Mouse (Mus musculus) CD4-positive, CD25-positive, alpha-beta regulatory T cell (primary cell): ENCODE data around the gene Lrfn3. TPM values are rescaled to one million over a fixed set of nuclear protein-coding genes. Genes with fewer than 3 reads are reported as not detected.

Experiments used
- polyA plus RNA-seq: library from polyadenylated mRNA; unstranded; fragments of 100-300 nt; shearing (Covaris generic); gene quantifications from one replicate; pipeline ENCODE4 v1.2.1, GENCODE M21; 2017

Lrfn3 gene
- polyA plus RNA-seq, result not detected

GRCm38 (mm10) chr7:30362652-30363343 is at the start of gene Lrfn3:
Lrfn3 (minus strand) TSS chr7:30362772.

GRCm38 (mm10) chr7:30323795-30324194 is 38.8 kb downstream of the Lrfn3 start, which contains the start of gene Sdhaf1:
Sdhaf1 (minus strand) TSS chr7:30323895.

GRCm38 (mm10) chr7:30321539-30322284 is 40.9 kb downstream of the Lrfn3 start, which contains the start of gene E130208F15Rik:
E130208F15Rik (plus strand) TSS chr7:30321740.

GRCm38 (mm10) chr7:30314721-30315155 is 47.8 kb downstream of the Lrfn3 start, which contains the start of gene Syne4:
Syne4 (plus strand) TSS chr7:30314807.

GRCm38 (mm10) chr7:30308076-30309005 is 54.2 kb downstream of the Lrfn3 start, which contains the start of gene Alkbh6:
Alkbh6 (plus strand) TSS chr7:30308717.

Other genes with a start within 250 kb of the Lrfn3 start
- gene Zfp382, start 240.8 kb downstream of the Lrfn3 start, polyA plus RNA-seq, result 10.2 TPM
- gene Zfp146, start 193.0 kb downstream of the Lrfn3 start, polyA plus RNA-seq, result 32.2 TPM
- 0.49 TPM for gene Cox7a1, start 178.6 kb downstream of the Lrfn3 start, polyA plus RNA-seq
- 72.0 TPM for gene Capns1, start 164.0 kb downstream of the Lrfn3 start, polyA plus RNA-seq
- gene Polr2i, start 130.8 kb downstream of the Lrfn3 start, polyA plus RNA-seq, result 55.5 TPM
- 105 TPM for gene Tbcb, start 130.5 kb downstream of the Lrfn3 start, polyA plus RNA-seq
- gene Ovol3, start 127.0 kb downstream of the Lrfn3 start, polyA plus RNA-seq, result not detected
- gene Thap8, start 82.7 kb downstream of the Lrfn3 start, polyA plus RNA-seq, result 0.39 TPM
- gene Wdr62, start 82.4 kb downstream of the Lrfn3 start, polyA plus RNA-seq, result 5.4 TPM
- gene Clip3, start 71.0 kb downstream of the Lrfn3 start, polyA plus RNA-seq, result 3.3 TPM
- 168 TPM for gene Alkbh6, start 54.1 kb downstream of the Lrfn3 start, polyA plus RNA-seq
- gene Syne4, start 48.0 kb downstream of the Lrfn3 start, polyA plus RNA-seq, result 15.5 TPM
- gene E130208F15Rik, start 41.0 kb downstream of the Lrfn3 start, polyA plus RNA-seq, result not detected
- gene Sdhaf1, start 38.9 kb downstream of the Lrfn3 start, polyA plus RNA-seq, result 64.6 TPM
- gene Tyrobp, start 51.0 kb upstream of the Lrfn3 start, polyA plus RNA-seq, result 5.5 TPM
- 409 TPM for gene Hcst, start 57.1 kb upstream of the Lrfn3 start, polyA plus RNA-seq
- 99.8 TPM for gene Nfkbid, start 59.0 kb upstream of the Lrfn3 start, polyA plus RNA-seq
- gene Aplp1, start 82.8 kb upstream of the Lrfn3 start, polyA plus RNA-seq, result 17.8 TPM
- gene Kirrel2, start 94.9 kb upstream of the Lrfn3 start, polyA plus RNA-seq, result not detected
- not detected for gene Nphs1, start 95.5 kb upstream of the Lrfn3 start, polyA plus RNA-seq
- not detected for gene Prodh2, start 130.8 kb upstream of the Lrfn3 start, polyA plus RNA-seq
- 1.2 TPM for gene Arhgap33, start 172.3 kb upstream of the Lrfn3 start, polyA plus RNA-seq
- 4.2 TPM for gene Hspb6, start 189.4 kb upstream of the Lrfn3 start, polyA plus RNA-seq
- 9.9 TPM for gene Proser3, start 189.5 kb upstream of the Lrfn3 start, polyA plus RNA-seq
- gene Lin37, start 197.1 kb upstream of the Lrfn3 start, polyA plus RNA-seq, result 89.4 TPM
- gene U2af1l4, start 200.5 kb upstream of the Lrfn3 start, polyA plus RNA-seq, result 47.2 TPM
- 86.6 TPM for gene Gm49396, start 200.6 kb upstream of the Lrfn3 start, polyA plus RNA-seq
- gene Psenen, start 200.9 kb upstream of the Lrfn3 start, polyA plus RNA-seq, result 217 TPM
- 150 TPM for gene Igflr1, start 202.7 kb upstream of the Lrfn3 start, polyA plus RNA-seq
- gene Kmt2b, start 226.0 kb upstream of the Lrfn3 start, polyA plus RNA-seq, result 15.9 TPM
- 11.7 TPM for gene Zbtb32, start 236.1 kb upstream of the Lrfn3 start, polyA plus RNA-seq